26 mouse cellular contexts compared by ENCODE assay signal in the genomic region with DNA sequence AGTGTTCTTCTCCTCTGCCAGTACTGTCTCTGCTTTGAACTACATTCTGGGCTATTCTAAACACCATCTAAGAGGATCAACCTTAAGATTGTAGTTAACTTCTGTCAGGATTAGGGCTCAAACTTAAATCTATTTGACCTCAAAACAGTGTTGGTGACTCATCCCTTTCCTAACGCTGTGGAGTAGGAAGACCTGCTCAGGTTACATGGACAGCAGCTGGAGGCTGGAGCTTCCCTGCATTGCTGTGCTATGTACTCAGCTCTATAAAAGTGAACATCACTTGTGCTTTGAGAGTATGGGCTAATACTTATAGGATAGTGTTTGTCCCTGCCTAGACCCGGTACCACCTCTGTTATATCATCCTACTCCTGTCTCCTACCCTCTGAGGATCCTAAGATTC.
"Had no signal": no experiment of that assay in that cellular context is flagged by ENCODE, and none has a peak within 500 bp of the region (broad histone marks: within the 10 kb centered on the region; RNA-seq: fewer than 3 reads in every experiment).

No protein-coding gene starts in this region.

- H3K27me3 ChIP-seq: heart, embryonic 15.5 days; hindbrain, embryonic 13.5 days; hindbrain, embryonic 15.5 days; kidney, embryonic 15.5 days; limb, embryonic 13.5 days; limb, embryonic 15.5 days; liver, embryonic 12.5 days had no signal

- H3K4me3 ChIP-seq: heart, embryonic 10.5 days; heart, embryonic 13.5 days; heart, embryonic 15.5 days; hindbrain, embryonic 13.5 days; hindbrain, embryonic 15.5 days; kidney, embryonic 15.5 days; layer of hippocampus, adult 2 months; left cerebral cortex, adult 2 months; limb, embryonic 13.5 days; limb, embryonic 15.5 days; liver, embryonic 12.5 days had no signal

- H3K4me2 ChIP-seq: heart, embryonic 13.5 days; heart, embryonic 15.5 days; hindbrain, embryonic 13.5 days; hindbrain, embryonic 15.5 days; kidney, embryonic 15.5 days; limb, embryonic 13.5 days; limb, embryonic 15.5 days; liver, embryonic 12.5 days had no signal

- H3K36me3 ChIP-seq: heart, embryonic 10.5 days; heart, embryonic 13.5 days; heart, embryonic 15.5 days; hindbrain, embryonic 13.5 days; hindbrain, embryonic 15.5 days; kidney, embryonic 15.5 days; limb, embryonic 13.5 days; limb, embryonic 15.5 days; liver, embryonic 12.5 days had no signal

- H3K9me3 ChIP-seq: heart, embryonic 10.5 days; heart, embryonic 15.5 days; hindbrain, embryonic 13.5 days; hindbrain, embryonic 15.5 days; kidney, embryonic 15.5 days; limb, embryonic 13.5 days; limb, embryonic 15.5 days; liver, embryonic 12.5 days had no signal

- ATAC-seq: hindbrain, postnatal 0 days; intestine, embryonic 16.5 days; liver, embryonic 12.5 days had no signal

- H3K27ac ChIP-seq: heart, embryonic 10.5 days; heart, embryonic 13.5 days; heart, embryonic 15.5 days; hindbrain, embryonic 13.5 days; hindbrain, embryonic 15.5 days; hindbrain, postnatal 0 days; kidney, embryonic 15.5 days; kidney, postnatal 0 days; layer of hippocampus, adult 2 months; left cerebral cortex, adult 2 months; limb, embryonic 13.5 days; limb, embryonic 15.5 days; liver, embryonic 12.5 days; liver, embryonic 14.5 days had no signal

- DNase-seq: gastrocnemius, postnatal 14 days; gastrocnemius, postnatal 36 days; heart, adult 18-20 months; heart, postnatal 14 days; heart, postnatal 36 days; kidney, adult 11 months; kidney, adult 2 months; kidney, adult 9 months; kidney, postnatal 14 days; kidney, postnatal 36 days; left cerebral cortex, postnatal 4 days had no signal

- H3K9ac ChIP-seq: heart, embryonic 13.5 days; heart, embryonic 15.5 days; hindbrain, embryonic 13.5 days; hindbrain, embryonic 15.5 days; kidney, embryonic 15.5 days; limb, embryonic 13.5 days; limb, embryonic 15.5 days; liver, embryonic 12.5 days; liver, embryonic 14.5 days had no signal

- H3K4me1 ChIP-seq: heart, embryonic 10.5 days; heart, embryonic 13.5 days; heart, embryonic 15.5 days; hindbrain, embryonic 13.5 days; hindbrain, embryonic 15.5 days; kidney, embryonic 15.5 days; limb, embryonic 13.5 days; limb, embryonic 15.5 days; liver, embryonic 12.5 days had no signal
